Comparison of ENCODE assay signal across 1 mouse cellular context in genomic region chr10:93549821-93550220, GRCm38 (mm10).
A peak's percentile ranks its signal among the peaks of the same experiment; 100 is the strongest.
TF ChIP-seq lines count a peak whose summit lies in the region.

No protein-coding gene starts in this region.

TF ChIP-seq in CH12.LX, 34 proteins besides CTCF, POLR2A, EP300 and RAD21:
- TF ChIP-seq CHD2 (IDR thresholded peaks at IDR 0.05; ENCODE audit: low read length) = no peak
- no peak for TF ChIP-seq MEF2A (IDR thresholded peaks at IDR 0.05; ENCODE audit: borderline replicate concordance, low read depth, low read length)
- TF ChIP-seq UBTF (IDR thresholded peaks at IDR 0.05; ENCODE audit: low read depth, low read length) = no peak
- no peak for TF ChIP-seq KAT2A (IDR thresholded peaks at IDR 0.05; ENCODE audit: insufficient replicate concordance, low read length)
- TF ChIP-seq MXI1 (IDR thresholded peaks at IDR 0.05; ENCODE audit: low read depth, low read length) = 0 out of 2 replicates have a peak, but pooled peaks have one; percentile 39
- no peak for TF ChIP-seq IRF4 (IDR thresholded peaks at IDR 0.05; ENCODE audit: low read depth, low read length)
